Mouse (Mus musculus) stomach, postnatal 0 days (tissue): ENCODE data around the gene Por.

Experiments used
- CTCF ChIP-seq: IDR thresholded peaks from 2 replicates; pipeline ENCODE4 v1.5.1; 2016; ENCODE audit warnings: antibody characterized with exemption, low read depth, mild to moderate bottlenecking, moderate library complexity
- EP300 ChIP-seq: optimal IDR thresholded peaks from 2 replicates; pipeline ENCODE3; 2016; ENCODE audit warnings: antibody characterized with exemption

DNA sequence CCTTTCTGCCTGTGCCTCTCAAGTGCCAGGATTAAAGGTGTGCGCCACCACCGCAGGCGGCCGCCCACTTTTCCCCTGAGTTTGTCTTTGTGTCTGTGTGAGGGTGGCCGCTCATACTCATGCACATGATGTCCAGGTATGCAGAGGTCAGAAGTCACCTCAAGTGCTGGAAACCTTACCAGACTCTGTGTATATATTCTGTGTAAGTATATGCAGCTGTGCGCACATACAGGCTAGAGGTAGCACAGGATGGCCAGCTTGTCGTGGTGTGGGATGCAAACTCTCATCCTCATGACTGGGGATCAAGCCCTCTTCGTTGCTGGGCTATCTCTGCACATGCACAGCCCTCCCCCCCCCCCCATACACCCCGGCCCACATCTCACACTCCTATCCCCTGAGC, 58.0 kb downstream of the Por start:
- TF ChIP-seq EP300 = no peak
- no peak for TF ChIP-seq CTCF
